ENCODE assay signal across 12 mouse cellular contexts in genomic region chr10:126953029-126953471, GRCm38 (mm10). TPM values are rescaled to one million over a fixed set of nuclear protein-coding genes. Genes with fewer than 3 reads are reported as not detected.
DNase-seq lines count a peak whose midpoint lies in the region; ATAC-seq and TF ChIP-seq lines count a peak whose summit lies in the region.
"Had no signal": no experiment of that assay in that cellular context is flagged by ENCODE, and none has a peak within 500 bp of the region (broad histone marks: within the 10 kb centered on the region; RNA-seq: fewer than 3 reads in every experiment).

No protein-coding gene starts in this region.

- H3K9me3 ChIP-seq in forebrain, postnatal 0 days (ENCODE audit: low read length), result no peaks in the 10 kb centered on the region
- H3K9me3 ChIP-seq in forebrain, embryonic 12.5 days, result no peaks in the 10 kb centered on the region
- no peaks in the 10 kb centered on the region for H3K9me3 ChIP-seq in limb, embryonic 14.5 days (ENCODE audit: control insufficient read depth, low read length)

- peaks cover 15% of the 10 kb centered on the region for H3K4me1 ChIP-seq in forebrain, postnatal 0 days (ENCODE audit: insufficient read depth)
- peaks cover 19% of the 10 kb centered on the region for H3K4me1 ChIP-seq in forebrain, embryonic 12.5 days
- H3K4me1 ChIP-seq in limb, embryonic 14.5 days (ENCODE audit: control insufficient read depth, insufficient read depth, low read length), result peaks cover 22% of the 10 kb centered on the region

- ATAC-seq in forebrain, postnatal 0 days, result no peak
- no peak for ATAC-seq in forebrain, embryonic 12.5 days (ENCODE audit: low FRiP score)
- ATAC-seq in limb, embryonic 14.5 days (ENCODE audit: low FRiP score, low read depth), result no peak
- ATAC-seq in monocyte, adult 5-6 weeks (replicated peaks; ENCODE audit: insufficient number of reproducible peaks, low FRiP score, low TSS enrichment, poor library complexity, severe bottlenecking), result no peak
- ATAC-seq: forebrain, embryonic 16.5 days had no signal

- no peak overlapping the region for H3K9ac ChIP-seq in forebrain, postnatal 0 days
- H3K9ac ChIP-seq in forebrain, embryonic 12.5 days, result no peak overlapping the region
- H3K9ac ChIP-seq in limb, embryonic 14.5 days (ENCODE audit: low read depth, low read length, severe bottlenecking), result no peak overlapping the region

- 0 out of 2 replicates have a peak overlapping the region, but pooled peaks have one; percentile 2 for H3K27ac ChIP-seq in forebrain, postnatal 0 days (ENCODE audit: low read depth, low read length)
- no peak overlapping the region for H3K27ac ChIP-seq in forebrain, embryonic 12.5 days
- H3K27ac ChIP-seq in left cerebral cortex, adult 2 months, result peak overlapping the region; percentile 55; the same call in 1 of the 2 replicates
- H3K27ac ChIP-seq in limb, embryonic 14.5 days (replicated peaks; ENCODE audit: low read depth, low read length), result peak overlapping the region; percentile 67

- WGBS in forebrain, postnatal 0 days, result 64% methylated on average over 3 of the region's 3 CpGs
- WGBS in forebrain, embryonic 12.5 days, result 87% methylated on average over 3 of the region's 3 CpGs
- WGBS in limb, embryonic 14.5 days, result 71% methylated on average over 3 of the region's 3 CpGs

- no peak for TF ChIP-seq CTCF in forebrain, postnatal 0 days (IDR thresholded peaks at IDR 0.05; ENCODE audit: low read depth)
- TF ChIP-seq CTCF in left cerebral cortex, adult 2 months (IDR thresholded peaks at IDR 0.05), result no peak

- H3K4me2 ChIP-seq in forebrain, postnatal 0 days (ENCODE audit: low read depth), result no peak overlapping the region
- H3K4me2 ChIP-seq in forebrain, embryonic 12.5 days, result no peak overlapping the region
- H3K4me2 ChIP-seq in limb, embryonic 14.5 days (replicated peaks; ENCODE audit: low read depth, low read length, severe bottlenecking), result no peak overlapping the region
- H3K4me2 ChIP-seq: heart, embryonic 11.5 days; liver, embryonic 11.5 days had no signal

- H3K27me3 ChIP-seq in forebrain, postnatal 0 days (ENCODE audit: insufficient read depth, low read length), result no peaks in the 10 kb centered on the region
- H3K27me3 ChIP-seq in forebrain, embryonic 12.5 days, result 0 out of 2 replicates have a peak, but pooled peaks cover 6% of the 10 kb centered on the region
- no peaks in the 10 kb centered on the region for H3K27me3 ChIP-seq in limb, embryonic 14.5 days (ENCODE audit: control insufficient read depth, insufficient read depth, low read length)

- H3K36me3 ChIP-seq in forebrain, postnatal 0 days (ENCODE audit: insufficient read depth), result no peaks in the 10 kb centered on the region
- H3K36me3 ChIP-seq in forebrain, embryonic 12.5 days (replicated peaks), result no peaks in the 10 kb centered on the region
- H3K36me3 ChIP-seq in limb, embryonic 14.5 days (ENCODE audit: control insufficient read depth, insufficient read depth, low read length), result no peaks in the 10 kb centered on the region

- DNase-seq in forebrain, postnatal 0 days, result peak; percentile 38
- no peak for DNase-seq in left cerebral cortex, adult 2 months (ENCODE audit: extremely low spot score in 1 of 2, low spot score in 2 of 2)
- no peak for DNase-seq in left cerebral cortex, adult 11 months (ENCODE audit: low spot score)
- DNase-seq in cerebellum, adult 9-10 months, result peak; percentile 94
- DNase-seq in limb, embryonic 14.5 days (ENCODE audit: low spot score), result no peak
- DNase-seq in retina, embryonic 14.5 days (ENCODE audit: low spot score), result no peak
- DNase-seq: lung, postnatal 4 days had no signal

- intact Hi-C loops in left cerebral cortex, adult 2 months (cut with DNase I), result loop anchor here (1.0 to 2.0 kb wide), 2 partner anchors 16 to 25 kb away; no protein-coding TSS in a partner anchor

- no peak for TF ChIP-seq POLR2A in limb, embryonic 14.5 days (IDR thresholded peaks at IDR 0.05; ENCODE audit: borderline replicate concordance, extremely low read depth, insufficient read depth, insufficient read length)

- no peak overlapping the region for H3K4me3 ChIP-seq in forebrain, postnatal 0 days (ENCODE audit: low read depth, low read length)
- no peak overlapping the region for H3K4me3 ChIP-seq in forebrain, embryonic 12.5 days (replicated peaks)
- H3K4me3 ChIP-seq in left cerebral cortex, adult 2 months, result no peak overlapping the region
- H3K4me3 ChIP-seq in limb, embryonic 14.5 days (replicated peaks; ENCODE audit: low read length), result no peak overlapping the region

RNA-seq across cellular contexts. Expression of gene Ctdsp2, which starts 25.5 kb away (rescaled TPM):
- total RNA-seq in forebrain, postnatal 0 days (2014; rRNA removed), result 45.9 and 56.0 TPM in 2 replicates
- polyA plus RNA-seq in forebrain, postnatal 0 days (2015; fragmentation: Nextera tagmentation; extraction: Ambion mirVana), result 12.8 and 14.4 TPM in 2 replicates
- 49.2 and 49.5 TPM in 2 replicates for polyA plus RNA-seq in forebrain, embryonic 12.5 days (2016; fragmentation: Nextera tagmentation; extraction: Ambion mirVana)
- total RNA-seq in left cerebral cortex, adult 2 months (2021), result 10 to 100 TPM; 79.4 to 83.8 TPM
- 230 and 284 TPM in 2 replicates for polyA plus RNA-seq in limb, embryonic 14.5 days (2012; rRNA removed)
- 143 and 153 TPM in 2 replicates for polyA plus RNA-seq in limb, embryonic 14.5 days (2014; fragmentation: Nextera tagmentation; extraction: Ambion mirVana)
- total RNA-seq in monocyte, adult 5-6 weeks (2017), result 36.2 to 38.6 TPM (median 37.6 TPM) in 3 replicates

RNA-seq across cellular contexts. Expression of gene Avil, which starts 47.5 kb away (rescaled TPM):
- total RNA-seq in forebrain, postnatal 0 days (2014; rRNA removed), result 0.08 and 0.67 TPM in 2 replicates
- polyA plus RNA-seq in forebrain, postnatal 0 days (2015; fragmentation: Nextera tagmentation; extraction: Ambion mirVana), result 0.18 and 0.24 TPM in 2 replicates
- 0.21 TPM in 1 of 2 replicates, not detected in the other for polyA plus RNA-seq in forebrain, embryonic 12.5 days (2016; fragmentation: Nextera tagmentation; extraction: Ambion mirVana)
- total RNA-seq in left cerebral cortex, adult 2 months (2021), result under 1 TPM; 0.18 to 0.28 TPM
- polyA plus RNA-seq in limb, embryonic 14.5 days (2012; rRNA removed), result 0.35 and 0.45 TPM in 2 replicates
- 0.22 and 0.28 TPM in 2 replicates for polyA plus RNA-seq in limb, embryonic 14.5 days (2014; fragmentation: Nextera tagmentation; extraction: Ambion mirVana)
- 1.1 to 13.0 TPM (median 4.4 TPM) in 3 replicates for total RNA-seq in monocyte, adult 5-6 weeks (2017)

RNA-seq across cellular contexts. Expression of gene Atp23, which starts 51.9 kb away (rescaled TPM):
- 11.8 and 13.7 TPM in 2 replicates for total RNA-seq in forebrain, postnatal 0 days (2014; rRNA removed)
- 14.6 and 16.7 TPM in 2 replicates for polyA plus RNA-seq in forebrain, postnatal 0 days (2015; fragmentation: Nextera tagmentation; extraction: Ambion mirVana)
- polyA plus RNA-seq in forebrain, embryonic 12.5 days (2016; fragmentation: Nextera tagmentation; extraction: Ambion mirVana), result 14.2 and 14.5 TPM in 2 replicates
- 10 to 100 TPM; 11.7 TPM for total RNA-seq in left cerebral cortex, adult 2 months (2021)
- 14.6 and 15.6 TPM in 2 replicates for polyA plus RNA-seq in limb, embryonic 14.5 days (2012; rRNA removed)
- 20.4 and 25.4 TPM in 2 replicates for polyA plus RNA-seq in limb, embryonic 14.5 days (2014; fragmentation: Nextera tagmentation; extraction: Ambion mirVana)
- total RNA-seq in monocyte, adult 5-6 weeks (2017), result 2.2 to 7.6 TPM (median 5.6 TPM) in 3 replicates

Comparison
In these comparisons a context has a peak if more than half of its experiments do, and no peak if none do; other contexts are left out.
1. DNase-seq: peak in forebrain, postnatal 0 days (single experiment) and cerebellum, adult 9-10 months (single experiment); none in left cerebral cortex, adult 2 months (0 of 2), left cerebral cortex, adult 11 months (single experiment), limb, embryonic 14.5 days (single experiment) and retina, embryonic 14.5 days (single experiment).